Mouse (Mus musculus) skeletal muscle tissue, adult 2 months (tissue): ENCODE results near the gene Rabl6.

Source experiments
- DNase-seq: peaks from one replicate; pipeline ENCODE4 v3.0.0-alpha.2; 2012; ENCODE audit warnings: low read depth, low spot score

Rabl6 gene

DNA sequence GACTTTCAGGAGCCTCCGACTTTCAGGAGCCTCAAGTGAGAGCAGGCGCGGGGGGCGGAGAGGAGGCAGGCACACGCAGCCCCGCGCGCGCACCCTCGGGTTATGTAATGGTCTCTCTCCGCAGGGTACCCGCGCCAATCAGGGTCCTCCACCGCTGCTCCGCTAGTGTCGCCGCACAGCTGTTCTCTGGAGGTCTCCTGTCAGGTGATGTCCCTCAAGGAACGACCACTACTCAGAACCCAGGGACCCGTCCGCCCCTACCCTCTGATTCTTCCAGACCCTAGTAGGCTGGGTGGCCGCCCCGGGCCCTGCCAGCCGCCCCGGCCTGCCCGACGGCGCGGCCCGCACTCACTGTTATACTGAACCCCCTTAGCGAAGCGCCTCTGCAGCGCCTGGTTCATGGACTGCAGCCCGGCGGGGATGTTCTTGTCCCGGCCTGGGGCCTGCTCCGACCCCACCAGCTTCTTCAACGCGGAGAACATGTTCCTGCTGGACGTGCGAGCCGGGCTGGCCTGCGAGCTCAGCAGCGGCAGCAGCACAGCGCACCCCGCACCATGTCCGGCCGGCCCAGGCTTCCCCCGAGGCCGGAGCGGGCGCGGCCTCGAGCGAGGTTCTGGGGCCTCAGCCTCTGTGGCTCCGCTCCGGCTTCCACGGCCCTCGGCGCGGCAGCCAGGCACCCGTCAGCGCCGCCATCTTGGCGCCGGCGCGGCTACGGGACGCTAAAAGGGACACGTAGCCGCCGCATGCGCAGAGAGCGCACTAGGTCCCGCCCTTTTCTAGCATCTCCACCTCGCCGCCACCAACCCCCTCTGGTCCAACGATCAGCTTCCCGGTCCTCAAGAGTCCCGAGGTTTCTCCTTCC is at the start of gene Rabl6:
Gene Rabl6, minus strand, starts transcription at position 761 of the 862 bp plus-strand sequence.
- peak; percentile 83 for DNase-seq

DNA sequence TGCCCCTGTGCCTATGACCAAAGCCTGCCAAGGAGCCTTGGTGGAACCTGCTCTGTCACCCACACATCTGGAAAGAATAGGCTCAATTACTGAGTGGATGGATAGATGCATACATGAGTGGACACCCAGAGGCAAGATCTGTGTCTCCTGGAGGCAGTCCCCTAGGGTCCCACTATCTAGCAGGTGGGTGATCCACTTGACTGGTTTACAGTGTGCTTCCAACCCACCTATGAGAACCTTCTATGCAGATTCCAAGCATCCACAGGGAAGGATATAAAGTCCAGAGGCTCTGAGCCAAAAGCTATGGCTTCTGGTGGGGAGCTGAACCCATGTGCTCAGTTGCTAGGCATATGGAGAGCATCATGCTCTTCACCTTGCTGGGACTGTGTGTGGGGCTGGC is 49.3 kb upstream of the Rabl6 start, which contains the start of gene Lcn5:
Gene Lcn5, plus strand, starts transcription at position 301 of the 400 bp plus-strand sequence.
- no peak for DNase-seq

DNA sequence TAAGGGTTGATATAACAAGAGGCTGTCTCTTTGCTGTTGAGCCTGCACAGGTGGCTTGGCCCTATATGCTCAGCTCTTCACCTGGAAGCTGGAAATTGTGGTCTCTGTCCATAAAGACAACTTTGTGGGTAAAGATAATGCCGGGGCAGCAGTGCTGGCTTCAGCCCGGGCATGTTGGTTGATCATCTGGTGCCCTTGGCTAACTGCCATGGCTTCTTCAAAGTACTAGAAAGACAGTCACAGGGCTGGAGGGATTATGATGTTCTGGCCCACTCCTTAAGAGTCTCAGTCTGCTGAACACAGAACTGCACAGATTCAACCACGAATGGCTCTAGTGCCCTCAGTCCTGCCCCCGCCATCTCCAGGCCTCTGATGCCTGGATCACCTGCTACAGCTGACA is 48.9 kb upstream of the Rabl6 start:
- no peak for DNase-seq

DNA sequence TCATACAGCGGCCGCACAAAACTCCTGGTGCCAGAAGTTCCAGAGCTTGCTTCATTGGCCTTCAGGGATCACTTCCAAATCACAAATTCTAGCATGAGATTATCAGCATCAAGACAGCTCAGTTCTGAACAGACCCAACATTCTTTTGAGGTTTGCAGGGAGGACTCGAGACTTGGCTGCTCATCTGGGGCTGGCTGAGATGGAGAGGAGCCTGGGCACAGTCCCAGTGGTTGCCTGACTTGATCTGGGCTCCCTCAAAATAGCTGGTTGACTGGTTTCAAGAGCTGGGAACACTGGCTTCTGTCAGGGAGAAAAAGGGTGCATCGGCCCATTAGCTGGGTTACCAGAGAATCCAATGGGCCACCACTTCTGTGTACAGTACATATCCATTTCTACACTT is 48.4 kb upstream of the Rabl6 start:
- DNase-seq: no peak

DNA sequence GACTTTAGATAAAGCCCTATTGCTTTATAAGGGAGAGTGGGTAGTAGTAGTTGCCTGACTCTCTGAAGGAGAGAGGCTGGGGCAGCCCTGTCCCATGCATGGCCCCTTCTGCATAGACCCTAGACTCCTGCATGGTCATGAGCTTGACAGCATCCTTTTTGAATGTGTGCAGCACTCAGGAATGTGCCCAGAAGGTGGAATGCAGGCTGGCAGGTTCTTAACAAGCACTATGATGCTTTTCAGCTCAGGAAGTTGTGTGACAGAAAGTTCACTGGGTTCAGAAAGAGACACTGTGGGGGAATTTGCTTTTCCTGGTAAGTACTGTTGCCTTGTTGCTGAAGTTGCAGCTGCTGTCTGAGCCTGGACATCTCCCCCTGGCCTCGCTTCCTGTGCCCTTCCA is 46.2 kb upstream of the Rabl6 start:
- no peak for DNase-seq

DNA sequence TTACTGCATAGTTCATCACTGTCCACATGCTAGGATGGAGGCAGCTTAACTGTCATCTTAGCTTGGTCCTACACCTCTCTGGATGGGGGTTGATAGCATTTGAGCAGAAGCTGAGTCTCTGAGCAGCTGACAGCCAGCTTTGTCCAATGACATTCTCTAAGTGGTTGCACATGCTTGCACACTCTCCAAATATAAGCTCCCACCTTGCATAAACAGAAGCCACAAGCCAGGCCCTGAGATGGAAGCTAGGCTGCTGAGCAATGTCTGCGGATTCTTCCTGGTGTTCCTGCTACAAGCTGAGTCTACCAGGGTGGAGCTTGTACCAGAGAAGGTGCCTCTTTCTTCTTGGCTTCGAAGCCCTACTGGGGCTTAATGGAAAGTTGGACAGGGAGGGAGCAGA is 44.6 kb upstream of the Rabl6 start, which contains the start of gene Lcn8:
Gene Lcn8, plus strand, starts transcription at position 219 of the 400 bp plus-strand sequence.
- DNase-seq: no peak

DNA sequence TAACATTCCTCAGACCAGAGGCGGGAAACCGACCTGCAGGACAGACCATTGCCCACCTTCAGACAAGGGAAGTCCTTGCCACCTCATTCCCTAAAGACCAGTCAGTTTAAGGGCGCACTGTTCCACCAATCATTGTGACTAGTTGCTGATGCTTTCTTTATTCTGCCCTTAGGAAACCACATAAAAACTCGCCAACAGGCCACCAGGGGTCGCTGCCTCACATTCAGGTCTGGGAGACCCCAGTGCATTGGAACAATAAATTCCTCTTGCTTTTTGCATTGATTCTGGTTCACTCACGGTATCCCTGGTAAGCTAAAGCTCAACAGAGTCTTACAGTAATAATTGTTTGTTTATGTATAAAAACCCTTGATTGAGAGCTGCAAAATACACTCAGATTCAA is 31.6 kb upstream of the Rabl6 start:
- no peak for DNase-seq

DNA sequence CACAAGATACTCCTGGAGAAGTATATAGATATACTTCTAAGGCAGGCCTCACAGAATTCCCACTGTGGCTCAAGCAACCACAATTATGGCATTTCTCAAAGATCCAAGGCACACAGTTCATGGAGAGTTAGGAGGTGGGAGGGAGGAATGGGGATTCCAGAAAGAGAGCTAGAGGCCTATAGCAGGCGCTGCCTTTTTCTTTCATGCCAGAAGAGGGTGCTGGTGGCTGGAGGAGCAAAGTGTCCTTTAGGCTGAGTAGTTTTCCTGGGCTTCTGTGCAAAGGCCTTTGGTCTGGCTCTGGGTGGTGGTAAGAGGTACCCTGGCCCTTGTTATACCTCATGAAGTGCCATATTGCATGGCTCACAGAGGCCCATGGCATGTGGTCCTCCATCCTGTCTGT is 25.7 kb upstream of the Rabl6 start:
- DNase-seq: no peak

DNA sequence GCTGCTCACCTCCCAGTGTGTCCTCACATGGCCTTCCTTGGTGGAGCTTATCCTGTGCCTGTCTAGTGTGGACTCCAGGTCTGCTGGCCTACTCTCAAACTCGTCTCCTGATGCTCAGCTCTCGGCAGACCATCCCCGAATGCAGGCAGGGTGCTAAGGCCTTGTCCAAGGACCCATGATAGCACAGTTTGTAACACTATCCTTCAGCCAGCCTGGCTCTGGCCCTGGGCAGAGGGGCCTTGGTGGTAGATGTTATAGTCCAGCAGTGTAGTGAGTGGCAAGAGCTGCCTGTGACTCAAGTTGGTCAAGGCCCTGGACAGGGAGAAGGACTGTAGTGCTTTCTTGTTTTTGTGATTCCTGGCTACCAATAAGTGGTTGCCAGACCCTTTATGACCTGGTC is 25.3 kb upstream of the Rabl6 start:
- DNase-seq: no peak

DNA sequence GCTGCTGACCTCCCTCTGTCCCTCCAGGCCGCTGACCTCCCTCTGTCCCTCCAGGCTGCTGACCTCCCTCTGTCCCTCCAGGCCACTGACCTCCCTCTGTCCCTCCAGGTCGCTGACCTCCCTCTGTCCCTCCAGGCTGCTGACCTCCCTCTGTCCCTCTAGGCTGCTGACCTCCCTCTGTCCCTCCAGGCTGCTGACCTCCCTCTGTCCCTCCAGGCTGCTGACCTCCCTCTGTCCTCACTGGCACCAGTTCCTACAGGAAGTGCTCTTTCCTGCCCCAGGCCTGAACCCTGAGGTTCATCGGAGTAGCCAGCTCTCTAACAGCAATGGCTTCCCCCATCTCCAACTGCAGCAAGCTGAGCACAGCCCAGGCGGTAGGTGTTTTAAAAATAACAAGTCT is 20.4 kb upstream of the Rabl6 start:
- DNase-seq: no peak

DNA sequence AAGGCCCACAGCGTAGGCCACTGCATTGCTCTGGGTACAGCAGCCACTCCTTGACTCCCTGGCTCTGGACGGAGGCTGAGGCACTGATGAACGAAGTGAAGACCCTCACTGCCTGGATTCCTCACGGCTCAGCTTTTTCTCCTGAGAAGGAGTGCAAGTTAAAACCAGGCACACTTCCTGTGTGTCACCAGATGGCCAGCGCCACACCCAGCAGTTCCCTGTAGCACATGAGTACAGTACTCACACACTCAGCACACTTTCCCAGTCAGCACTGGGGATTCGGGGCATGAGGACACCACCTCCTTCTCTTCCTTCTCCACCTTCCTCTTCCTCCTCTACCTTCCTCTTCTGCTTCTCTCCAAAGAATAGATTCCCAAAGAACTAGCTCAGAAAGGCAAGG is 19.5 kb upstream of the Rabl6 start, which contains the start of gene Fcna:
Gene Fcna, minus strand, starts transcription at position 220 of the 400 bp plus-strand sequence.
- no peak for DNase-seq

DNA sequence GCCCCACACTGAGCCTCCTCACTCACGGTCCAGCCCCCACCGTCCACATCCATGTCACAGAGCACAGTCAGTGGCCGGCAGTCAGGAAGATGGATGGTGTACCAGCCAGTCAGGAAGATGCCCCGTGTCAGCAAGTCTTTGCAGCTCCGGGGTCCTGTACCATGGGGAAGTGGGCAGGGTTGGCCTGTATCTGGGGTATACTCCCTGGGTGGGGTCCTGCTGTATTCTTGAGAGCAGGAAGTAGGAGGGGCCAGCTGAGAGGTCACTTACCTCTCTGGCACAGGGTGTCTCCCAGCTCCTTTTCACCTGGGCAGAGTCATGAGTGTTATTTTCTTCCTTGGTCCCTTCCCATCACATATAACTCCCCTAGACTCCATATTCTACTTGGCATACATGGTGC is 17.7 kb upstream of the Rabl6 start:
- no peak for DNase-seq

DNA sequence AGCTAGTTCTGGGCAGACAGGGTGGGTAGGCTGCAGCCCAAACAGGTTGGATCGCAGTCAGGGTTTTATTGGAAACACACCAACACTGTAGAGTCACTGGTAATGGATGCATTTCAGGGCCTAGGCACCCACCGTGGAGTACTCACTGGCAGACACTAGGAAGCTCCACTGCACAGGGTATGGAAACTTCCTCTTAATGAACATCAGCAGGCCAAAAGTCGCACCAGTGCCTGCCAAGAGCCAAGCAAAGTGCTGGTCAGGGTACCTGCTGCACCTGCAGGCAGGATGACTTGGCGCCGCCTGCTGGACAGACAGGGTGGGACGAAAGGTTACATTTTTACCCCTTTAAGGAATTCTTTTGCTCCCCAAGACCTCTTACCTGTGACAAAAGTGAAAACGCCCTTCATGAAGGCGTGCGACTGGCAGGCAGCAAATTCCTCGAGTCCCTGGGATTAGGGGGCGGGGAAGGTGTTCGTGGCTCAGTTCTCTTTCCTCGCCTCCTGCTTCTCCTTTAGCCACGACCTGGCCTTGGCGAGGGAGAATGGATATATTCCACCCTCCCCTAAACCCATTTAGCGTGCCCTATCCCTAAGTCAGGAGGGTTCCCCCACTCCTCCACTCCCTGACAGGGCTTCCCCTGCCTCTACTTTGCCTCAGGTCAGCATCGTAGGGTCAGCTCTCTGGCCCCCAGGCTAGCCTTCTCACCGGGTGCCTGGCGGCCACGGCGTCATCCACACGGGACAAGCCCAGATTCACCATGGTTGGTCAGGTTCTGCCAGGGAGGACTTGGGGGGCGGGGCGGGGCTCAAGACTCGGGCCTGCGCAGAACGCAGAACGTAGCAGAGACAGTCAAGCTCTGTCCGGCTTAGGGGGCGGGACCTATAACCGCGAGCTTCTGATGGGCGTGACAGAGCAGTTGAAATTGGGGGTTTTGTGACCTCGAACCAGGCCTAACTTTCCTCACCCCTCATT is 13.2 kb upstream of the Rabl6 start, which contains the start of gene Tmem141:
Gene Tmem141, minus strand, starts transcription at position 777 of the 972 bp plus-strand sequence.
- DNase-seq: peak; percentile 73

DNA sequence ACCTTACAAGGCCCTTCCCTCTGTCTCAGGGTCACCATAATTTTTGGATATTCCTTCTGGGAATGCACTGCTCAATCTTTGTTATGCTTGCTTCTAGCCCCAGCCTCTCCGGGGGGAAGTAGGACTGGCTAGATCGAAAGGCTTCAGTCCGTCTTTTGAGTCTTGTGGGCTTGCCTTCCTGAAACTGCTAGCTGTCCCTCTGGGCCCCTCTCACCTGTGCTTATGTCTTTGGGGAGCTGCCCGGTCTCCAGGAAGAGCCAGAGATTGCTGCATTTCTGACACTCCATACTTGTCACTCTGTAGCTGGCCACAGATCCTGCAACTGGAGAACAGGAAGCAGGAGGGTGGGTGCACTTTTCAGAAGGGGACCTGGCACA is 12.5 kb upstream of the Rabl6 start:
- no peak for DNase-seq

DNA sequence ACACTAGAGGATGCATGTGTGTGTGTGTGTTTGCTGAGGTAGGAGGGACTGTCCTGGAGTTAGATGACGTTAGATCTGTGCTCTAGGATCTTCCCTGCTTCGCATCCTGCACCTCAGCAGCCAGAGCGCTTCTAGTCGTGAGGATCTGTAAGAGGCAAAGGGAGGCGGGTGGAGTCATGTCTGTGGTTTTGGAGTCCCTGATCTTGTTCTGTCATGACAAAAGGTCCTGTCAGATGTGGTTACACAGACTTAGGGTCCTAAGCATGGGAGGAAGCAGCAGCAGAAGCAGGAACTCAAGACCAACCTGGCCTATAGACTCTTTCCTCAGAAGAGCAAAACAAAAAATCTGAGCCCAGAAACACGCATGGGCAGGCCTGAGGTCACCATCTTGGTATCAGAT is 12.1 kb upstream of the Rabl6 start:
- no peak for DNase-seq

DNA sequence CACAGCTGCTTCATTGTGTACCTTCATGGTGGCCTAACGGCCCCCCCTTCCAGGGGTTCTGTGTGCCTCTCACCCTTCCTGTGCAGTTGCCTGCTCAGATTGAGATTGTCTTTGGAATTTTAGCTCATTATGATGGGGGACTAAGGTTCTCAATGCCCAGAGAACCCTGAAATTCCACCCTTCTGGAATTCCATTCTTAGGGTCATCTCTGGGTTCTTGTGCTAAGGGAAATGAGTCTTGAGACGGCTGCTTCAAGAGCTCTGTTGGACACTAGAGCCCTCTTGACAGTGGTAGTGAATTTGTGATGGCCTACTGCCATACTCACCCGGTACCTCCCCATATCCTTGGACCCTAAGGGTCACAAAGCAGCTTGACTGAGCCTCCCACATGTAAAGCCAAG is 9.3 kb upstream of the Rabl6 start, which contains the start of gene Ccdc183:
Gene Ccdc183, minus strand, starts transcription at position 101 of the 400 bp plus-strand sequence.
- no peak for DNase-seq

DNA sequence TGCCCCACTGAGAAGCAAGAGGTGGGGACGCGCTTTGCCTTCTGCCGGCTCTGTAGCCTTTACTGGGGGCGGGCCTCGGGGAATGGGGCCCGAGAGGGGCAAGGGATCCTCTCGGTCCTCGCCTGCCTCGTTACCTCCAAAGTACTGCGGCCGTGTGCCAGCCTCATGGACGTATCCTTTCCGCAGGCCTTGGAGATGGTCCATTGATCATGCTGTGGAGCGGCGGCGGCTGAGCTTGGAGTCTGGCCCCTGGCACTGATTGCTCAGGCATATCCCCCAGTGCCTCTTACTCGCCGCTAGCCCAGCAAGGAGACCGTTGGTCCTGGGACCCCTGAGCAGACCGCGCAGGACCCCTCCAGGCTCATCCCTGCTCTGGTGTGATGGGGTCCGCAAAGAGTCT is 8.1 kb upstream of the Rabl6 start:
- DNase-seq: no peak

DNA sequence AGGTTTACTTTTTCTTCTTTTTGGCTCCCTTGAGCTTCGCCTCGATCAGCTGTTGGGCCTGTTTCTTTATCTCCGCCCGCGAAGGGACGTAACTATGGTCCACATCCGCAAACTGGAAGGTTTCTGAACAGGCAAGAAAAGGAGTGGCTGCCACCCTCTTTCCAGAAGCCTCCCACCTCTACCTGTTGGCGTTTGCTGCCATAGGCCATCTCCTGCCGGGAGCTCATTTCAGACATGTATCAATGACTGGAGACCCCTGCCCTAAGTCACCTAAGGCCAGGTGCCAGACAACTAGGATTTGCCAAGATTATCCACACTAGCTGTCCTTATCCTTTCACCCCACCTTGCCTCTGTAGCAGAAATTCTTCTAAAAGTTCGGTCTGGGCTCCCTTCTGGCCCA is 350 bp upstream of the Rabl6 start:
- no peak for DNase-seq

DNA sequence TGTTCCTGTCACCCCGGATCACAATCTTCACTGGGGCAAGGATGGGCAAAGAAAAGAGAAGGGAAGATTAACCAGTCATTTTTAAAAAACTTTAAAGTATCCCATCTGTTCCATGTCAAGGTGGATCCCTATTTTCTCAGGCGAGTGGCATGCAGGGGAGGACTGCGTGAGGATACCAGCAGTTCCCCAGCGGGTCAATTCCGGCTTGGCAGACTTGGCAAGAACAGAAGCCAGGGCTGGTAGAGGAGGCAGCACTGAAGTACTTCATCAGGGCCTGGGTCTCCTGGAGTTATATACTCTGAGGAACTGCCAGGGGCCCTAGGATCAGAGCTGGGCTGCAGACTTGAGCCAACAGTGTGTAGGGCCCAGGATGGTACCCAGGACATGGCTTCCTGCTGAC is 5.8 kb downstream of the Rabl6 start:
- DNase-seq: no peak

DNA sequence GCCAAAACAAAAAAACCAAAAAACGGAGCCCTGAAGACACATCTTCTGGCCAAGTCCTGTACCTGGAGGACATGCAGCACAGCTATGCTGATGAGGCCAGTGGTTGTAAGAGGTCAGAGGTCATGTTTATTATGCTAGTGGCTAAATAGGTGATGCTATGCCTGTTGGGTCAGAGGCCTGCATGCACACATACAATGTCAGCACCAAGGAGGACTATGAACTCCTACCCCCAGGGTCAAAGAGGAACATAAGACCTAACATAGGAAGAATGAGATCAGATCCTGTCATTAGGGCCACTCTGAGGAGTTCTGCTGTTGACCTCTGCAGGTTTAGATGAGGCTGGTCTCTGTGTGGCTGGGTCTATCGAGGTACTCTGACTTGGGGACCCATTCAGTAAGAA is 8.3 kb downstream of the Rabl6 start:
- DNase-seq: no peak

DNA sequence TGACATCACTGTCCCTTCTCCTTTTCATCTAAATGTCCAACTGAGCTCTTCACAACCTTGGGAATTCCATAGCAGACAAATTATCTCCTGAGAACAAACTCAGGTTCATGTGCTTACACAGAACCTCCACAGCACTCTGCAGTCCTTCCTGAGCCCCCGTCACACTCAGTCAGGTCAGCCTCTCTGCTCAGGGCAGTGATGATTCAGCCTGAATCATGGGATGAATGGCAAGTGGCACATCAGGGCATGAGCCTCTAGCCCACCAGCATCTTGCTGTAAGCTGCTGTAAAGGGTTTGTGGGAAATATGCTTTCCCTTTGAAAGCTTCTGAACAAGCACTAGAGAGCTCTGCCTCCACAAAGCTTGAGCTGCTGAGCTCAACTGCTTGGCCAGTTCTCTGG is 9.6 kb downstream of the Rabl6 start:
- no peak for DNase-seq
